Mouse (Mus musculus) E14TG2a.4 (cell line): ENCODE measurements around the gene Rps27.
"Not testable (repeated sequence)": the region's sequence is repeated elsewhere in the genome, so short reads cannot be mapped to it uniquely, and the experiment has no call there.

Experiments
- H3K27me3 ChIP-seq: 2 replicates; pipeline ENCODE4 v1.6.1; 2014; ENCODE audit warnings: low read length, control low read depth; ENCODE audit not compliant: insufficient read depth
- H3K36me3 ChIP-seq: 2 replicates; pipeline ENCODE4 v1.6.1; 2014; ENCODE audit warnings: low read length, control low read depth; ENCODE audit not compliant: insufficient read depth
- H3K4me1 ChIP-seq: replicated peaks from 2 replicates; pipeline ENCODE4 v1.6.1; 2014; ENCODE audit warnings: low read depth, low read length, control low read depth
- H3K4me3 ChIP-seq: replicated peaks from 2 replicates; pipeline ENCODE4 v1.5.1; 2014; ENCODE audit warnings: mild to moderate bottlenecking, low read length
- H3K9me3 ChIP-seq: 2 replicates; pipeline ENCODE4 v1.6.1; 2014; ENCODE audit warnings: low read length, control low read depth
- CTCF ChIP-seq: conservative IDR thresholded peaks from 2 replicates; pipeline ENCODE4 v1.5.1; 2014; ENCODE audit warnings: low read length
- NANOG ChIP-seq: IDR thresholded peaks from 2 replicates; pipeline ENCODE4 v1.6.1; 2014; ENCODE audit warnings: borderline replicate concordance, low read length, mixed read lengths
- POU5F1 ChIP-seq: IDR thresholded peaks from 2 replicates; pipeline ENCODE4 v1.6.1; 2014; ENCODE audit warnings: low read length, borderline replicate concordance

Gene Rps27

GRCm38 (mm10) chr3:90213377-90213866, at the start of gene Rps27, which contains the start of gene Rab13:
Gene Rps27 (minus strand): TSS chr3:90213651.
Gene Rab13 (plus strand): TSS chr3:90213695.
- Histone ChIP-seq H3K27me3 (no peaks in the 10 kb centered on the region), H3K9me3 (no peaks in the 10 kb centered on the region)
- TF ChIP-seq NANOG = no peak
- TF ChIP-seq CTCF = no peak
- TF ChIP-seq POU5F1 = no peak

GRCm38 (mm10) chr3:90258521-90258920, 45.1 kb upstream of the Rps27 start:
- H3K36me3 ChIP-seq = peaks cover 78% of the 10 kb centered on the region

More at GRCm38 (mm10) chr3:90213377-90213866, at the start of gene Rps27, which contains the start of gene Rab13:
- Histone ChIP-seq H3K4me1 (peaks cover 62% of the 10 kb centered on the region), H3K36me3 (peaks cover 47% of the 10 kb centered on the region), H3K4me3 (peak within 1 kb of the TSS; percentile 93)

GRCm38 (mm10) chr3:90256731-90257530, 43.5 kb upstream of the Rps27 start:
- Histone ChIP-seq H3K9me3 (no peaks in the 10 kb centered on the region), H3K36me3 (peaks cover 68% of the 10 kb centered on the region), H3K4me3 (no peak overlapping the region), H3K4me1 (peaks cover 27% of the 10 kb centered on the region), H3K27me3 (no peaks in the 10 kb centered on the region)
- TF ChIP-seq NANOG (no peak), CTCF (no peak), POU5F1 (no peak)

More at GRCm38 (mm10) chr3:90258521-90258920, 45.1 kb upstream of the Rps27 start:
- TF ChIP-seq POU5F1 = no peak
- no peak for TF ChIP-seq CTCF
- TF ChIP-seq NANOG = no peak
- Histone ChIP-seq H3K4me3 (no peak overlapping the region), H3K9me3 (no peaks in the 10 kb centered on the region), H3K4me1 (peaks cover 27% of the 10 kb centered on the region), H3K27me3 (no peaks in the 10 kb centered on the region)

- Histone ChIP-seq H3K27me3 (no peaks in the 10 kb centered on the region), H3K36me3 (peaks cover 68% of the 10 kb centered on the region), H3K4me3 (no peak overlapping the region), H3K4me1 (peaks cover 27% of the 10 kb centered on the region), H3K9me3 (no peaks in the 10 kb centered on the region)
- TF ChIP-seq NANOG (no peak), CTCF (no peak), POU5F1 (no peak)
These were observed 42.4 kb upstream of the Rps27 start for GRCm38 (mm10) chr3:90255784-90256353.

GRCm38 (mm10) chr3:90255194-90255565, 41.7 kb upstream of the Rps27 start:
- TF ChIP-seq NANOG (no peak), POU5F1 (no peak), CTCF (no peak)
- Histone ChIP-seq H3K4me3 (peak overlapping the region; percentile 98), H3K4me1 (peaks cover 27% of the 10 kb centered on the region), H3K27me3 (no peaks in the 10 kb centered on the region), H3K9me3 (no peaks in the 10 kb centered on the region), H3K36me3 (peaks cover 68% of the 10 kb centered on the region)

- peak overlapping the region; percentile 98 for H3K4me3 ChIP-seq
- H3K9me3 ChIP-seq = no peaks in the 10 kb centered on the region
- peaks cover 32% of the 10 kb centered on the region for H3K4me1 ChIP-seq
- no peaks in the 10 kb centered on the region for H3K27me3 ChIP-seq
- TF ChIP-seq NANOG (no peak), POU5F1 (no peak), CTCF (no peak)
- H3K36me3 ChIP-seq = peaks cover 67% of the 10 kb centered on the region
These were observed 41.2 kb upstream of the Rps27 start for GRCm38 (mm10) chr3:90254419-90255193.

- Histone ChIP-seq H3K36me3 (peaks cover 64% of the 10 kb centered on the region), H3K4me1 (peaks cover 37% of the 10 kb centered on the region), H3K4me3 (peak within 1 kb of the TSS; percentile 98), H3K9me3 (no peaks in the 10 kb centered on the region), H3K27me3 (no peaks in the 10 kb centered on the region)
- TF ChIP-seq CTCF (no peak), POU5F1 (no peak), NANOG (no peak)
These were observed 40.4 kb upstream of the Rps27 start, which contains the start of gene Crtc2 for GRCm38 (mm10) chr3:90253653-90254418. Gene Crtc2 (plus strand): TSS chr3:90254163.

- not testable (repeated sequence) for H3K9me3 ChIP-seq, H3K27me3 ChIP-seq, H3K4me3 ChIP-seq
- Histone ChIP-seq H3K36me3 (peaks cover 57% of the 10 kb centered on the region), H3K4me1 (peaks cover 43% of the 10 kb centered on the region)
These were observed 39.7 kb upstream of the Rps27 start for GRCm38 (mm10) chr3:90253174-90253573.

- Histone ChIP-seq H3K36me3 (peaks cover 52% of the 10 kb centered on the region), H3K4me1 (peaks cover 45% of the 10 kb centered on the region)
- H3K27me3 ChIP-seq, H3K4me3 ChIP-seq, H3K9me3 ChIP-seq: not testable (repeated sequence)
These were observed 39.2 kb upstream of the Rps27 start for GRCm38 (mm10) chr3:90252659-90253058.

- H3K4me3 ChIP-seq, H3K27me3 ChIP-seq, H3K9me3 ChIP-seq: not testable (repeated sequence)
- Histone ChIP-seq H3K36me3 (peaks cover 43% of the 10 kb centered on the region), H3K4me1 (peaks cover 45% of the 10 kb centered on the region)
These were observed 38.3 kb upstream of the Rps27 start for GRCm38 (mm10) chr3:90251731-90252226.
